Mouse (Mus musculus) G1E (cell line): Measurements from ENCODE around the gene Ckap2l.

Experiments
- CTCF ChIP-seq: IDR thresholded peaks from 2 replicates; pipeline ENCODE4 v1.5.1; 2012; ENCODE audit warnings: low read depth, low read length, inconsistent platforms, mixed read lengths
- GATA1 ChIP-seq: IDR thresholded peaks from 2 replicates; pipeline ENCODE4 v1.6.1; 2012; ENCODE audit warnings: borderline replicate concordance, low read length, inconsistent platforms, mixed read lengths
- GATA2 ChIP-seq: IDR thresholded peaks from 2 replicates; pipeline ENCODE4 v1.6.1; 2012; ENCODE audit warnings: low read depth, low read length, inconsistent platforms, borderline replicate concordance

GRCm38 (mm10) chr2:129267738-129268137 is 29.3 kb downstream of the Ckap2l start:
- TF ChIP-seq CTCF (no peak), GATA1 (no peak), GATA2 (no peak)
